Mouse (Mus musculus): Measurements from ENCODE around the gene Lhpp. TPM values are rescaled to one million over a fixed set of nuclear protein-coding genes. Genes with fewer than 3 reads are reported as not detected.

Gene Lhpp
- polyA plus RNA-seq, 1 experiment: 4.7 TPM

DNA sequence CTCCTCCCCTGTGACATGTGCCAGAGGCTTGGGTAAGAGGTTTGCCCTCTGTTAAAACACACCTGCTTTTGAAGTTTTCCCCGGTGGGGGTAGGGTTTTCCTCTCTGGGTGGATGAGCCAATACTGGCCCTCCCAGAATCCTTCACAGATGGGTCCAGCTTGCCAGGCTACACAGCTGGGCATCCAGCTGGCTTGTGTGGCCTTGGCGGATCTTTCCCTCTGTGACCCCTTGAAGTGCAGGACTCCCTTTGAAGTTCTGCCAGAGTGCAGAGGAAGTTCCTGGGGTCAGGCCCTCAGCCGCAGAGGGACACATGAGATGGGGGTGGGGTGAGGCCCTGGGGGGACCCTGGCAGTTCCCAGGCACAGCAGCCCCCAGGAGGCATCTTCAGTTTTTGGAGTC lies 4.9 kb downstream of the Lhpp start:
- Histone ChIP-seq H3K4me3 (no peak overlapping the region), H3K4me2 (ENCODE audit: low read depth) (no peak overlapping the region), H3K27me3 (ENCODE audit: control insufficient read depth, insufficient read depth, insufficient read length) (peaks cover 4% of the 10 kb centered on the region), H3K36me3 (ENCODE audit: control insufficient read depth, insufficient read depth) (no peaks in the 10 kb centered on the region), H3ac (ENCODE audit: control insufficient read depth, insufficient read length) (no peak overlapping the region), H3K79me2 (ENCODE audit: control insufficient read depth, insufficient read depth) (no peaks in the 10 kb centered on the region)
- TF ChIP-seq USF1 (IDR thresholded peaks at IDR 0.05; ENCODE audit: low read depth): no peak
- TF ChIP-seq TCF3 (IDR thresholded peaks at IDR 0.05; ENCODE audit: insufficient read length, low read depth): no peak
- TF ChIP-seq SRF (IDR thresholded peaks at IDR 0.05; ENCODE audit: control insufficient read depth, insufficient read length, low read depth): no peak
- TF ChIP-seq POLR2A (IDR thresholded peaks at IDR 0.05; ENCODE audit: insufficient read length, low read depth): no peak
- no peak for TF ChIP-seq MYOD1 (IDR thresholded peaks at IDR 0.05; ENCODE audit: control insufficient read depth in 1 of 3, insufficient read length in 2 of 3, low read depth in 2 of 3)
- TF ChIP-seq TCF12 (IDR thresholded peaks at IDR 0.05; ENCODE audit: insufficient read depth, poor library complexity, severe bottlenecking): no peak
- no peak for TF ChIP-seq REST (IDR thresholded peaks at IDR 0.05; ENCODE audit: insufficient read depth, insufficient read length)
- TF ChIP-seq MYOG (IDR thresholded peaks at IDR 0.05; ENCODE audit: control insufficient read depth in 1 of 3, insufficient read depth in 1 of 3, insufficient read length in 2 of 3, low read depth in 2 of 3): no peak
- TF ChIP-seq CEBPB (IDR thresholded peaks at IDR 0.05; ENCODE audit: insufficient read depth, poor library complexity, severe bottlenecking): no peak
- TF ChIP-seq POLR2AphosphoS2 (IDR thresholded peaks at IDR 0.05; ENCODE audit: insufficient read length, low read depth): no peak
- TF ChIP-seq E2F4 (IDR thresholded peaks at IDR 0.05; ENCODE audit: insufficient read depth): no peak
- TF ChIP-seq MAX (IDR thresholded peaks at IDR 0.05; ENCODE audit: low read depth): no peak

DNA sequence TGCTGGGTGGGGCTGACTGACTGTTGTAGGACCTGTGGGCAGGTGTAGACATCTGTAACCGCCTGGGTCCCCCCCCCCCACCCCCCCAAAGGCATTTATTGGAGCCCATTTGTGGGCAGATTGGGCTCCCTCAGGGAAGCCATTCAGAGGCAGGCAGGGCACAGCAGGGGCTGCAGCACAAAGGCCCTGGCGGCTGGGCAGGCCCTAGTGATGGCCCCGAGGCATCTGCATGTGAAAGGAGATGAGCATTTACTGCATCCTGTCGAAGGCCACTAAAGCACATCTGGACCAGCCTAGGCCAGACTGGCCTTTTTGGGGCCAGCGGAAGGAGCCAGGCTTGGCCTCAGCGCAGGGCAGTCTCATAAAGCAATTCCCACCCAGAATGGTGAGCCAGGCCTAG lies 6.0 kb downstream of the Lhpp start:
- no peaks in the 10 kb centered on the region for H3K36me3 ChIP-seq (ENCODE audit: control insufficient read depth, insufficient read depth)
- TF ChIP-seq CEBPB (IDR thresholded peaks at IDR 0.05; ENCODE audit: insufficient read depth, poor library complexity, severe bottlenecking) (no peak), E2F4 (IDR thresholded peaks at IDR 0.05; ENCODE audit: insufficient read depth) (no peak), POLR2AphosphoS2 (IDR thresholded peaks at IDR 0.05; ENCODE audit: insufficient read length, low read depth) (no peak), TCF3 (IDR thresholded peaks at IDR 0.05; ENCODE audit: insufficient read length, low read depth) (no peak), REST (IDR thresholded peaks at IDR 0.05; ENCODE audit: insufficient read depth, insufficient read length) (no peak), MYOG (IDR thresholded peaks at IDR 0.05; ENCODE audit: control insufficient read depth in 1 of 3, insufficient read depth in 1 of 3, insufficient read length in 2 of 3, low read depth in 2 of 3) (no peak), USF1 (IDR thresholded peaks at IDR 0.05; ENCODE audit: low read depth) (no peak), MAX (IDR thresholded peaks at IDR 0.05; ENCODE audit: low read depth) (no peak), MYOD1 (IDR thresholded peaks at IDR 0.05; ENCODE audit: control insufficient read depth in 1 of 3, insufficient read length in 2 of 3, low read depth in 2 of 3) (no peak), POLR2A (IDR thresholded peaks at IDR 0.05; ENCODE audit: insufficient read length, low read depth) (no peak), SRF (IDR thresholded peaks at IDR 0.05; ENCODE audit: control insufficient read depth, insufficient read length, low read depth) (no peak), TCF12 (IDR thresholded peaks at IDR 0.05; ENCODE audit: insufficient read depth, poor library complexity, severe bottlenecking) (no peak)
- H3K79me2 ChIP-seq (ENCODE audit: control insufficient read depth, insufficient read depth): no peaks in the 10 kb centered on the region
- H3ac ChIP-seq (ENCODE audit: control insufficient read depth, insufficient read length): no peak overlapping the region
- H3K27me3 ChIP-seq (ENCODE audit: control insufficient read depth, insufficient read depth, insufficient read length): peaks cover 9% of the 10 kb centered on the region
- no peak overlapping the region for H3K4me2 ChIP-seq (ENCODE audit: low read depth)
- no peak overlapping the region for H3K4me3 ChIP-seq

DNA sequence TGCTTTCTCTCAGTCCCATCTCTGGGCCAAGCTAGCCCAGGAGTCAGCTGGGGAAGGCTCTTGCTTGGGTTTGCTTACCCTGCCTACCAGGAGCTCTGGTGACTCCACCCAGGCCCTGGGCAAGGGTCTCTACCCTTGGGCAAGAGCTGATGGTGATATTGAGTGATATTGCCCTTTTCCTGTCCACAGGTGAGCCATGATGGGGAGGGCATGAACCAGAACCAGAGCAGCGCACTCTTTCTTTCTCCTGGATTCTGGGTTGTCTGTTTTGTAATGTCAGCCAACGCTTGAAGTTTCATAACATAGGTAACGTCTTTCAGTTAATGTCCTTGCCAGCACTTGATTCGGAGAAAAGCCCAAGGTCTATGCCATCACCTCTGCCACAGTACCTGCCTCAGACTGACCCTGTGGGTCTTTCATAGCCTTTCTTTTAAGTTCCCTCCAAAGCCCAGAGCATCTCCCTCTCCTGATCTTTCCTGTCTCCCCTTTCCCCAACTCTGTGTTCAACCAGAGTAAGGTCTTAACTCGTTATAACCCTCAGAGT lies 6.7 kb downstream of the Lhpp start:
- Histone ChIP-seq H3K79me2 (ENCODE audit: control insufficient read depth, insufficient read depth) (no peaks in the 10 kb centered on the region), H3K27me3 (ENCODE audit: control insufficient read depth, insufficient read depth, insufficient read length) (peaks cover 9% of the 10 kb centered on the region), H3ac (ENCODE audit: control insufficient read depth, insufficient read length) (no peak overlapping the region), H3K4me3 (no peak overlapping the region), H3K4me2 (ENCODE audit: low read depth) (no peak overlapping the region), H3K36me3 (ENCODE audit: control insufficient read depth, insufficient read depth) (no peaks in the 10 kb centered on the region)
- no peak for TF ChIP-seq POLR2AphosphoS2 (IDR thresholded peaks at IDR 0.05; ENCODE audit: insufficient read length, low read depth)
- no peak for TF ChIP-seq TCF3 (IDR thresholded peaks at IDR 0.05; ENCODE audit: insufficient read length, low read depth)
- TF ChIP-seq USF1 (IDR thresholded peaks at IDR 0.05; ENCODE audit: low read depth): no peak
- no peak for TF ChIP-seq MYOD1 (IDR thresholded peaks at IDR 0.05; ENCODE audit: control insufficient read depth in 1 of 3, insufficient read length in 2 of 3, low read depth in 2 of 3)
- TF ChIP-seq CEBPB (IDR thresholded peaks at IDR 0.05; ENCODE audit: insufficient read depth, poor library complexity, severe bottlenecking): no peak
- TF ChIP-seq REST (IDR thresholded peaks at IDR 0.05; ENCODE audit: insufficient read depth, insufficient read length): no peak
- TF ChIP-seq E2F4 (IDR thresholded peaks at IDR 0.05; ENCODE audit: insufficient read depth): no peak
- TF ChIP-seq POLR2A (IDR thresholded peaks at IDR 0.05; ENCODE audit: insufficient read length, low read depth): no peak
- no peak for TF ChIP-seq MYOG (IDR thresholded peaks at IDR 0.05; ENCODE audit: control insufficient read depth in 1 of 3, insufficient read depth in 1 of 3, insufficient read length in 2 of 3, low read depth in 2 of 3)
- no peak for TF ChIP-seq TCF12 (IDR thresholded peaks at IDR 0.05; ENCODE audit: insufficient read depth, poor library complexity, severe bottlenecking)
- no peak for TF ChIP-seq MAX (IDR thresholded peaks at IDR 0.05; ENCODE audit: low read depth)
- TF ChIP-seq SRF (IDR thresholded peaks at IDR 0.05; ENCODE audit: control insufficient read depth, insufficient read length, low read depth): no peak

DNA sequence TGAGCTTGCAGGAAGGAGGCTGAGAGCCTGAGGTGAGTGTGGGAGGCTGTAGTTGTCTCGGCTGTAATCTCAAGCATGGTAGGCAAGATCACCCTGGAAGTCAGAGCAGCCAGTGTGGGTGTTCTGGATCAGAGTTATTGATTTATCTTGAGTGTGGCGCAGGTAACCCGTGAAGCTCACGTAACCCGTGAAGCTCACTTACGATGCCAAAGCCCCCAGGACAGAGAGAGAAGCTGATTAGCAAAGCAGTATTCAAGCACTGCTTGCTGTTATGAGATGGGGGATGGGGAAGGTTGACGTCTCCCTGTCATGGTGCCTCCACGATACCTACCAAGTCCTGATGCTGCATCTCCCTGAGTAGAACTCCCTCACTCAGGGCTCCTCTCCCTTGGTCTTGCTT lies 9.1 kb downstream of the Lhpp start:
- Histone ChIP-seq H3K27me3 (ENCODE audit: control insufficient read depth, insufficient read depth, insufficient read length) (peaks cover 12% of the 10 kb centered on the region), H3K4me2 (ENCODE audit: low read depth) (no peak overlapping the region), H3K4me3 (no peak overlapping the region), H3ac (ENCODE audit: control insufficient read depth, insufficient read length) (no peak overlapping the region), H3K36me3 (ENCODE audit: control insufficient read depth, insufficient read depth) (no peaks in the 10 kb centered on the region), H3K79me2 (ENCODE audit: control insufficient read depth, insufficient read depth) (no peaks in the 10 kb centered on the region)
- TF ChIP-seq MYOD1 (IDR thresholded peaks at IDR 0.05; ENCODE audit: control insufficient read depth in 1 of 3, insufficient read length in 2 of 3, low read depth in 2 of 3): no peak
- no peak for TF ChIP-seq REST (IDR thresholded peaks at IDR 0.05; ENCODE audit: insufficient read depth, insufficient read length)
- TF ChIP-seq POLR2AphosphoS2 (IDR thresholded peaks at IDR 0.05; ENCODE audit: insufficient read length, low read depth): no peak
- no peak for TF ChIP-seq SRF (IDR thresholded peaks at IDR 0.05; ENCODE audit: control insufficient read depth, insufficient read length, low read depth)
- TF ChIP-seq POLR2A (IDR thresholded peaks at IDR 0.05; ENCODE audit: insufficient read length, low read depth): no peak
- TF ChIP-seq USF1 (IDR thresholded peaks at IDR 0.05; ENCODE audit: low read depth): no peak
- TF ChIP-seq MYOG (IDR thresholded peaks at IDR 0.05; ENCODE audit: control insufficient read depth in 1 of 3, insufficient read depth in 1 of 3, insufficient read length in 2 of 3, low read depth in 2 of 3): no peak
- no peak for TF ChIP-seq MAX (IDR thresholded peaks at IDR 0.05; ENCODE audit: low read depth)
- no peak for TF ChIP-seq CEBPB (IDR thresholded peaks at IDR 0.05; ENCODE audit: insufficient read depth, poor library complexity, severe bottlenecking)
- no peak for TF ChIP-seq E2F4 (IDR thresholded peaks at IDR 0.05; ENCODE audit: insufficient read depth)
- TF ChIP-seq TCF3 (IDR thresholded peaks at IDR 0.05; ENCODE audit: insufficient read length, low read depth): no peak
- no peak for TF ChIP-seq TCF12 (IDR thresholded peaks at IDR 0.05; ENCODE audit: insufficient read depth, poor library complexity, severe bottlenecking)

All from myocyte (in vitro differentiated cells).